In genomic region chr3:57511816-57512586, GRCm38 (mm10) we compare ENCODE assay signal across 10 mouse cellular contexts.
DNase-seq lines count a peak whose midpoint lies in the region; ATAC-seq and TF ChIP-seq lines count a peak whose summit lies in the region.
"Had no signal": no experiment of that assay in that cellular context is flagged by ENCODE, and none has a peak within 500 bp of the region (broad histone marks: within the 10 kb centered on the region; RNA-seq: fewer than 3 reads in every experiment).

No protein-coding gene starts in this region.

- TF ChIP-seq CTCF in lung, postnatal 0 days (IDR thresholded peaks at IDR 0.05) = no peak
- TF ChIP-seq CTCF in lung, adult 2 months (IDR thresholded peaks at IDR 0.05; ENCODE audit: insufficient read depth, low read length) = no peak

- no peaks in the 10 kb centered on the region for H3K36me3 ChIP-seq in lung, postnatal 0 days (ENCODE audit: insufficient read depth, low read length)
- H3K36me3 ChIP-seq: heart, embryonic 15.5 days; limb, embryonic 13.5 days had no signal

- H3K27me3 ChIP-seq in lung, postnatal 0 days (replicated peaks; ENCODE audit: insufficient read depth, low read length) = no peaks in the 10 kb centered on the region
- H3K27me3 ChIP-seq: heart, embryonic 15.5 days; limb, embryonic 13.5 days had no signal

- no peak for DNase-seq in frontal cortex, postnatal 25 days (ENCODE audit: low spot score in 2 of 2)
- DNase-seq in lung, postnatal 0 days (ENCODE audit: low spot score) = peak; percentile 53
- DNase-seq in lung, adult 2 months = no peak
- DNase-seq in gastrocnemius, postnatal 14 days = peak; percentile 67
- peak; percentile 50 to 51 for DNase-seq in right cerebral cortex, postnatal 10 days (ENCODE audit: low spot score in 2 of 2)
- DNase-seq in spleen, adult 18-20 months = no peak

- no peak for TF ChIP-seq EP300 in lung, postnatal 0 days (IDR thresholded peaks at IDR 0.05)

- no peak overlapping the region for H3K4me3 ChIP-seq in lung, postnatal 0 days (ENCODE audit: low read depth, low read length)
- no peak overlapping the region for H3K4me3 ChIP-seq in lung, adult 2 months (replicated peaks; ENCODE audit: extremely low read depth, low read depth, low read length)
- H3K4me3 ChIP-seq: heart, embryonic 15.5 days; limb, embryonic 13.5 days had no signal

- intact Hi-C loops in gastrocnemius, postnatal 14 days (cut with DNase I; ENCODE audit: low total_unique reads) = no loop called here

- no peak overlapping the region for H3K4me2 ChIP-seq in lung, postnatal 0 days (replicated peaks; ENCODE audit: low read depth, low read length)
- H3K4me2 ChIP-seq: heart, embryonic 15.5 days; limb, embryonic 13.5 days had no signal

- H3K4me1 ChIP-seq in lung, postnatal 0 days (ENCODE audit: insufficient read depth, low read depth, low read length) = peaks cover 18% of the 10 kb centered on the region; the same call in 1 of the 2 replicates
- peaks cover 9% of the 10 kb centered on the region for H3K4me1 ChIP-seq in lung, adult 2 months (ENCODE audit: control insufficient read depth, insufficient read depth, low read length)

- no peak overlapping the region for H3K9ac ChIP-seq in lung, postnatal 0 days (replicated peaks; ENCODE audit: low read depth)
- H3K9ac ChIP-seq: heart, embryonic 15.5 days; limb, embryonic 13.5 days had no signal

- TF ChIP-seq POLR2A in lung, adult 2 months (IDR thresholded peaks at IDR 0.05; ENCODE audit: borderline replicate concordance, extremely low read depth, low read depth, low read length) = no peak

- ATAC-seq in frontal cortex, adult (ENCODE audit: low TSS enrichment) = peak; percentile 79
- ATAC-seq in lung, postnatal 0 days = no peak
- ATAC-seq in CD4-positive, CD25-positive, alpha-beta regulatory T cell, adult 4 months = no peak

- 66% methylated on average over 18 of the region's 18 CpGs for WGBS in lung, postnatal 0 days
- 42% methylated on average over 18 of the region's 18 CpGs for WGBS in lung, adult 2 months

- H3K9me3 ChIP-seq in lung, postnatal 0 days (ENCODE audit: low read length) = no peaks in the 10 kb centered on the region
- H3K9me3 ChIP-seq: heart, embryonic 15.5 days; limb, embryonic 13.5 days had no signal

- 0 out of 2 replicates have a peak overlapping the region, but pooled peaks have one; percentile 38 for H3K27ac ChIP-seq in lung, postnatal 0 days (ENCODE audit: low read length)
- H3K27ac ChIP-seq: heart, embryonic 15.5 days; limb, embryonic 13.5 days had no signal

Comparison
In these comparisons a context has a peak if more than half of its experiments do, and no peak if none do; other contexts are left out.
1. DNase-seq: peak in lung, postnatal 0 days (single experiment), gastrocnemius, postnatal 14 days (single experiment) and right cerebral cortex, postnatal 10 days (2 of 2); none in frontal cortex, postnatal 25 days (0 of 2), lung, adult 2 months (single experiment) and spleen, adult 18-20 months (0 of 2).